Mouse (Mus musculus) splenic B cell, adult 2 months (primary cell): ENCODE measurements around the gene Nudt22.
"Not testable (repeated sequence)": the region's sequence is repeated elsewhere in the genome, so short reads cannot be mapped to it uniquely, and the experiment has no call there.

Source experiments
- DNase-seq: peaks from one replicate; pipeline ENCODE4 v3.0.0-alpha.2; 2011; ENCODE audit warnings: low read depth, low spot score
- H3K27me3 ChIP-seq: 2 replicates; pipeline ENCODE4 v1.6.1; 2012; ENCODE audit warnings: mild to moderate bottlenecking, low read length, moderate library complexity, mixed read lengths; ENCODE audit not compliant: control insufficient read depth, poor library complexity, insufficient read depth, severe bottlenecking
- H3K36me3 ChIP-seq: 2 replicates; pipeline ENCODE4 v1.6.1; 2012; ENCODE audit warnings: mild to moderate bottlenecking, low read length, moderate library complexity, mixed read lengths; ENCODE audit not compliant: control insufficient read depth, poor library complexity, insufficient read depth, severe bottlenecking

Gene Nudt22

DNA sequence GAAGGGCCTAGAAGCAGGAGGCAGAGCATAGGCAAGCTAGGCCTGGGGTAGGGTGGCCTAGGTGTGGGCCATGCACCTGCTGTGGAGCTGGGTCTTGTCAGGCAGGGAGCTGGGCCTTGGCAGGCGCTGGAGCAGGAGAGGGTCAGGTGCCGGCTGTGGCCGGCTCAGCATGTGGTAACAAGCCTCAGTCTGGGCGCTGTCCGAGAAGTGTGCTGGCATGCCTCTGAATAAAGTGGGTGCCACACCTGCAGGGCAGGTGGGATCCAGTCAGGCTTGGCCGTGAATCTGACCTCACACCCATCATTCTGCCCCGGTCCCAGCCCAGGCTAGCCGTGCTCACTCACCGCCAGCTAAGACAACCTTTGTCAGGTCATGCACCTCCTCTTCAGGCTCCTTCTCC is 18.1 kb upstream of the Nudt22 start:
- H3K27me3 ChIP-seq = no peaks in the 10 kb centered on the region
- DNase-seq = no peak
- peaks cover 14% of the 10 kb centered on the region; the same call in 1 of the 2 replicates for H3K36me3 ChIP-seq

DNA sequence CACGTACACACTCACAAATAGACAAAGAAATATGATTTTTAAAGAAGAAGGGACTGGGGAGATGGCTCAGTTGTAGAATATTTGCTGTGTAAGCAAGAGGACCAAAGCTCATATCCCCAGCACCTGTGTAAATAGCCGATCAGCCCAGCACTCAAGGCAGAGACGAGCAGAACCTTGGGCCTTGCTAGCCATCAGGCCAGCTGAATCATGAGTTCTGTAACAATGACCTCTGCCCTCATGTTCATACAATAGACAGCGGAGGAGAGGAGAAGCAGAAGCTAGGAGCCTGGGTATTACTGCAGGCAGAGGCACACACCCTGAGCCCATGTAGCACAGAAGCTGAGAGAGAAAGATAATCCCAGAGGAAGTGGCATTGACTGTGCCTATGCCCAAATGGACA is 16.5 kb upstream of the Nudt22 start:
- H3K27me3 ChIP-seq = no peaks in the 10 kb centered on the region
- DNase-seq = no peak
- H3K36me3 ChIP-seq = peaks cover 14% of the 10 kb centered on the region; the same call in 1 of the 2 replicates

DNA sequence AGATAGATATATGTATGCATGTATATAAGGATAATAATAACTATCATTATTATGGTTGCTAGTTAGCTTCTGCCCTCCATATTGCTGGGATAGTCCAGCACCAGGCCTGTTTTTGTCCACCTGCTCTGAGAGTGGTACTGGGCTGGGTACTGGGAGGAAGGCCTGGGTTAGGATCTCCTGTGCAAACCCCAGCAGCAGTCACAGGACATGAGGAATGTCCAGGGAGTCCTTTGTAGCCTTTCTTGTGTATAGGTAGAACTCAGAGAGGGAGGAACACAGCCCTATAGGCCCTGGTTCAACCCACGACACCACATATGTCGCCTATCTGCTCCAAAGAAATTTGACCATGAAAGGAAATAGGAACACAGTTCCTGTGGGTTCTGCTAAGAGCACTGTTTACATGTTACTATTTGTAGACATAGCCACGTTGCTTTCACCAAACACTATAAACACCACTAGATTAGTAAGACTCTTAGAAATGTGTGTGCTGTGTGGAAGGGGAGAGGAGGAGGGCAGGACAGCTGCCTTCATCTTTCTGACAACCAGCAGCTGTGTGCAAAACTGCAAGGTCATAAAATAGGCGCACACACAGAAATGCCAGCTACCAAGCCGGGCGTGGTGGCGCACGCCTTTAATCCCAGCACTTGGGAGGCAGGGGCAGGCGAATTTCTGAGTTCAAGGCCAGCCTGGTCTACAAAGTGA is 11.1 kb upstream of the Nudt22 start:
- no peaks in the 10 kb centered on the region for H3K27me3 ChIP-seq
- no peak for DNase-seq

GRCm38 (mm10) chr19:6999360-7000063 is 3.6 kb upstream of the Nudt22 start:
- Histone ChIP-seq H3K36me3 (peaks cover 11% of the 10 kb centered on the region), H3K27me3 (no peaks in the 10 kb centered on the region)
- DNase-seq = no peak

More for the DNA sequence above, 11.1 kb upstream of the Nudt22 start:
- peaks cover 3% of the 10 kb centered on the region for H3K36me3 ChIP-seq

DNA sequence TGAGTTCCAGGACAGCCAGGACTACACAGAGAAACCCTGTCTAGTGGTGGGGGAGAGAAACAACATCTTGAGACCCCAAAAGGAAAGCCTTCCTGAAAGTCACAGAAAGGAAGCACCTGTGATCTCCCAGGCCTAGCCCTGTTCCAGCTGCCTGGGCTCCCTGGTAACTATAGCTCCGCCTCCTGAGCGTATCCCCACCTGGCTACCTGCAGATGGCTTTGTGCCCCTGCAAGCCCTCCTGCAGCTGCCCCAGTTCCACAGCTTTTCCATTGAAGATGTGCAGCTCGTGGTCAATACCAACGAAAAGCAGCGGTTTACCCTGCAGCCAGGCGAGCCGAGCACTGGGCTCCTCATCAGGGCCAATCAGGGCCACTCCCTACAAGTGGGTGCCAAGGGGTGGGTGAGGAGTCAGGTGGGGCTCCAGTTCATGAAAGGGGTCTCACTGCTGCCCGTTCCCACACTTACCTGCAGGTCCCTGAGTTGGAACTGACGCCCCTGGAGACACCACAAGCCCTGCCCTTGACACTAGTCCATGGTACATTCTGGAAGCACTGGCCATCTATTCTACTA is 1.9 kb upstream of the Nudt22 start:
- DNase-seq = no peak
- H3K36me3 ChIP-seq = peaks cover 10% of the 10 kb centered on the region
- H3K27me3 ChIP-seq = no peaks in the 10 kb centered on the region

GRCm38 (mm10) chr19:6995255-6995991 is 494 bp downstream of the Nudt22 start:
- Histone ChIP-seq H3K36me3 (peaks cover 7% of the 10 kb centered on the region), H3K27me3 (no peaks in the 10 kb centered on the region)
- no peak for DNase-seq

DNA sequence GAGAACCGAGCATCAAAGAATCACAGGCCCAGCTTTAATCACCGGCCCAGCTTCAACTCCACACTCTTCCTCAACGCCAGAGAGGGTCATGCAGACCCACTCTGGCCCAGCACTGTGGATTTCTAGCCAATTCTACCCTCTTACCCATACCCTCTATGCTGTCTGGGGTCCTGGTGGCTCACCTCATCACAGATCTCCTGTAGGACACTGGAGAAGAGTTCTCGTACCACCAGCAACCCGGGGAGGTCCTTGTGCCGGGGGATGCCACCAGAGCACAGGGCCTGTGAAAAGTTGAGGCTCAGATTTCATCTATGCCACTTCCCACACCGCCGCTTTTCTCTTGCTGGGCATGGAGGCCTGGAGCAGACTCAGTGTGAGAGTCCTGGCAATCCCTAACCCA is 1.4 kb downstream of the Nudt22 start:
- H3K27me3 ChIP-seq = no peaks in the 10 kb centered on the region

GRCm38 (mm10) chr19:6994002-6994401 is 1.9 kb downstream of the Nudt22 start:
- DNase-seq = no peak
- H3K27me3 ChIP-seq = no peaks in the 10 kb centered on the region

More for the DNA sequence above, 1.4 kb downstream of the Nudt22 start:
- no peak for DNase-seq
- H3K36me3 ChIP-seq = peaks cover 4% of the 10 kb centered on the region

GRCm38 (mm10) chr19:6993011-6993770 is 2.7 kb downstream of the Nudt22 start:
- no peaks in the 10 kb centered on the region for H3K36me3 ChIP-seq
- DNase-seq = peak; percentile 31
- H3K27me3 ChIP-seq = no peaks in the 10 kb centered on the region

More at GRCm38 (mm10) chr19:6994002-6994401, 1.9 kb downstream of the Nudt22 start:
- H3K36me3 ChIP-seq = no peaks in the 10 kb centered on the region; the same call in 1 of the 2 replicates

GRCm38 (mm10) chr19:6992011-6992858 is 3.7 kb downstream of the Nudt22 start, which contains the start of gene Dnajc4:
Gene Dnajc4, minus strand, starts transcription at chr19:6992572.
- H3K36me3 ChIP-seq = no peaks in the 10 kb centered on the region
- H3K27me3 ChIP-seq = no peaks in the 10 kb centered on the region
- peak; percentile 98 for DNase-seq

GRCm38 (mm10) chr19:6991166-6991565 is 4.8 kb downstream of the Nudt22 start:
- not testable (repeated sequence) for H3K36me3 ChIP-seq, H3K27me3 ChIP-seq, DNase-seq

DNA sequence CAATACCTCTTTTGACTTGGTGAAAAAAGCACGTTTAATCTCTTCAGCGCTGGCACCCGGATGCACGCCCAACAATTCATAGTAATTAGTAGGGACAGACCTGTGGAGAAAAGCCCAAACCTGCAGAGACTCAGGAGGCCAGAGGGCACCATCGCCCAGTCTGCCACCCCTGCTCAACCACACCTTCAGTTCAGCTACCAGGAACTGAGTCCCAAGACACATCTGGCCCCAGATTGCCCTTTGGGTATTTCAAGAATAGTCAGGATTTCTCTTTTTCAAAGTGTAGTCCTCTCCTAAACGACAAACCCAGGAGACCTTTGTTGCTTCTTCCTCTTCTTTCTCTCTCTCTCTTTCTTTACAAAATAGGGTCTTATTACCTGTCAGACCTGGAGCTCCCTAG is 5.2 kb downstream of the Nudt22 start:
- Histone ChIP-seq H3K36me3 (no peaks in the 10 kb centered on the region), H3K27me3 (no peaks in the 10 kb centered on the region)
- no peak for DNase-seq

- H3K27me3 ChIP-seq = no peaks in the 10 kb centered on the region
- H3K36me3 ChIP-seq = no peaks in the 10 kb centered on the region; the same call in 1 of the 2 replicates
- no peak for DNase-seq
Observed at GRCm38 (mm10) chr19:6989251-6989650, 6.7 kb downstream of the Nudt22 start.
